Mouse (Mus musculus) midbrain, embryonic 15.5 days (tissue): Measurements from ENCODE around the gene Chst8. TPM values are rescaled to one million over a fixed set of nuclear protein-coding genes. Genes with fewer than 3 reads are reported as not detected.

Experiments
- ATAC-seq: fragments of 200-750 bp; cut with Nextera tagmentation; replicated peaks from 2 replicates; pipeline ENCODE4 v1.8.0; 2017; ENCODE audit warnings: moderate TSS enrichment
- H3K27ac ChIP-seq: fragments of 300-500 bp; sonication (generic); 2 replicates; pipeline ENCODE4 v1.5.1; 2015; ENCODE audit warnings: mild to moderate bottlenecking, inconsistent platforms
- H3K27me3 ChIP-seq: fragments of 300-500 bp; sonication (generic); replicated peaks from 2 replicates; pipeline ENCODE4 v1.6.1; 2015; ENCODE audit warnings: inconsistent platforms
- H3K36me3 ChIP-seq: fragments of 300-500 bp; sonication (generic); replicated peaks from 2 replicates; pipeline ENCODE4 v1.6.1; 2015; ENCODE audit warnings: inconsistent platforms
- H3K4me1 ChIP-seq: fragments of 300-500 bp; sonication (generic); 2 replicates; pipeline ENCODE4 v1.6.1; 2015; ENCODE audit warnings: inconsistent platforms
- H3K4me2 ChIP-seq: fragments of 300-500 bp; sonication (generic); 2 replicates; pipeline ENCODE4 v1.6.1; 2015; ENCODE audit warnings: inconsistent platforms, mild to moderate bottlenecking, moderate library complexity
- H3K4me3 ChIP-seq: fragments of 300-500 bp; sonication (generic); 2 replicates; pipeline ENCODE4 v1.5.1; 2015; ENCODE audit warnings: mild to moderate bottlenecking, inconsistent platforms
- H3K9ac ChIP-seq: fragments of 300-500 bp; sonication (generic); 2 replicates; pipeline ENCODE4 v1.6.1; 2015; ENCODE audit warnings: mild to moderate bottlenecking, inconsistent platforms
- H3K9me3 ChIP-seq: fragments of 300-500 bp; sonication (generic); 2 replicates; pipeline ENCODE4 v1.6.1; 2016; ENCODE audit warnings: inconsistent platforms
- WGBS: fragments of 180-500 bp; shearing (Covaris S2); methylation state at CpG from one replicate; pipeline ENCODE4 v1.1.7; 2015; ENCODE audit warnings: mixed read lengths; 5-methylcytosine and 5-hydroxymethylcytosine counted together
- polyA plus RNA-seq: library from polyadenylated mRNA; unstranded; fragments of >200 nt; fragmentation: Nextera tagmentation; extraction: Ambion mirVana; gene quantifications from 2 replicates; pipeline ENCODE4 v1.2.1, GENCODE M21; 2015

Gene Chst8
- polyA plus RNA-seq, 1 experiment from 2014 or later, result 17.1 TPM

DNA sequence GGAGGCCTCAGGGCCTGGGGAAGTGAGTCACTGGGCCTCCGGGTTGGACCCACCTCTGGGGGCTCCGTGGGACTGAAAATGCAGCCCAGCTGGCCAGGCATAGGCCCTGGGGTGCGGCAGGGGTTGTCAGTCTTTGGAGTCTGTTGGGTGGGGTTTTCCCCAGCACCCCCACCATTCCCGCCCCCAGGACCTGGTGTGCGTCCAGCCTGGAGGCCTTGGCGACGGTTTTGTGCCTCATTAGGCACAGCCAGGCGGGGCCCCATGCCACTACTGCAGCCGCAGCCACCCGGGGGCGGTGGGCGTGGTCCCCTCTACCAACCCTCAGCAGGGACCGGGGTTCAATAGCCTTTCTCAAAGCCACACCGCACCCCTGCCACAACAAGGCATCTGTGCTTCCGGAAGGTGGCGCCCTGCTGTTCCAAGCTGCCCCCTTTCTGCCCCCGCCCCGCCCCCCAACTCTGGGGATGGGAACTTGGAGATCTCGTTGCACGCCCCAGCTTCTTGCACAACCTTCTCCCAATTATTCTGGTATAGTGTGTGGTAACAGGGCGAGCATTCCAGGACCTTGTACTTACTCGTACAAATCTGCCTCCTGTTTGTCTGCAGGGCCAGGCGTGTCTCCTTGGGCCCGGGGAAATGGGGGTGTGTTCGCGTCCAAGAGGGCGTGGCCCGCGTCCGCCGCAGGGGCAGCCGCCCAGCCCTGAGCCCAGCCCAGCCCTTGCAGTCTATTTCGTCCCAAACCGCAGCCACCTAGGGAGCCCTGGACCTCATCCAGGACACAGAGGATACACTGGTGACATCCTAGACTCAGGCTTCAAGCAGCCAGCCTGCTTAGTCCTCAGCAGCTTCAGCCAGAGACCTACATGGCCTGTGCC is 182.1 kb downstream of the Chst8 start:
- peaks cover 14% of the 10 kb centered on the region for H3K4me1 ChIP-seq
- H3K4me3 ChIP-seq, result peak overlapping the region; percentile 29
- H3K27ac ChIP-seq, result peak overlapping the region; percentile 42
- WGBS, result under 1% methylated on average over 34 of the region's 34 CpGs
- no peaks in the 10 kb centered on the region for H3K36me3 ChIP-seq
- ATAC-seq, result peak; percentile 77
- H3K9me3 ChIP-seq, result no peaks in the 10 kb centered on the region
- H3K4me2 ChIP-seq, result peak overlapping the region; percentile 57
- no peaks in the 10 kb centered on the region for H3K27me3 ChIP-seq
- peak overlapping the region; percentile 23 for H3K9ac ChIP-seq

DNA sequence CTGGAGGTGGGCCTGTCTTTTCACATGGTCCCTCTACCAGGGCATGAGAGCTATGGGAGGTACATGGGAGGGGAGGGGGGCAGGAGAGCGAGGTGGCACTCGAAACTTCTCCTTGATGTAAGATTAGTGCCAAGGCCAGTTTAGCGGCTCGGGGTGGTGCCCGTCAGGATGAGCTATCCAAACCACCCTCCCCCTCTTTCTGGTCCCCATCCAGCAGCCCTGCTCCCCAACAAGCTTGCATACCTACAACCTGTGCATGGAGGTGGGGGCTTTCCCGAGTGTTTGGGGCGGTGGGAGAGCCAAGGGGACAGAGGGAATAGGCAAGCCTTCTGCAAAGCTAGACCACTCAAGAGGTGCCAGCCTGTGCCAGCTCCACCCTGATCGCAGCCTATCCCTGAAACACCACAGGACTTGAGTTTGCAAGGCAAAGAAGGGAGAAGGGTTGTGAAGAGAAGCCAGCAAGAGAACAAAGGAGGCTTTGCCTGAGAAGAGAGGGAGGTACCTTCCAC is 182.8 kb downstream of the Chst8 start:
- Histone ChIP-seq H3K27ac (peak overlapping the region; percentile 42), H3K9me3 (no peaks in the 10 kb centered on the region), H3K36me3 (no peaks in the 10 kb centered on the region), H3K27me3 (no peaks in the 10 kb centered on the region), H3K4me3 (peak overlapping the region; percentile 29; the same call in 1 of the 2 replicates), H3K4me1 (peaks cover 14% of the 10 kb centered on the region), H3K4me2 (peak overlapping the region; percentile 57), H3K9ac (peak overlapping the region; percentile 23; the same call in 1 of the 2 replicates)
- ATAC-seq, result no peak
- 33% methylated on average over 8 of the region's 8 CpGs for WGBS

Other genes starting within 250 kb of the Chst8 start
- 29.1 and 31.7 TPM in 2 replicates for gene Kctd15, start 156.0 kb downstream of the Chst8 start, polyA plus RNA-seq
- gene Pepd, start 99.7 kb upstream of the Chst8 start, polyA plus RNA-seq, result 62.5 and 66.3 TPM in 2 replicates
- 30.8 and 31.5 TPM in 2 replicates for gene Cebpg, start 243.9 kb upstream of the Chst8 start, polyA plus RNA-seq